Mouse (Mus musculus): Measurements from ENCODE around the gene Glp2r. TPM values are rescaled to one million over a fixed set of nuclear protein-coding genes. Genes with fewer than 3 reads are reported as not detected.

Glp2r gene
- polyA plus RNA-seq, 1 experiment from 2014 or later: not detected

GRCm38 (mm10) chr11:67651731-67652130, 119.2 kb downstream of the Glp2r start:
- Histone ChIP-seq H3K4me1 (replicated peaks; ENCODE audit: control insufficient read depth, insufficient read depth, low read length) (no peaks in the 10 kb centered on the region; the same call in 1 of the 2 replicates), H3K9ac (ENCODE audit: low read depth, low read length) (no peak overlapping the region), H3K27ac (ENCODE audit: low read depth, low read length) (no peak overlapping the region), H3K4me3 (ENCODE audit: low read depth, low read length) (no peak overlapping the region), H3K4me2 (replicated peaks; ENCODE audit: low read depth, low read length) (no peak overlapping the region), H3K9me3 (ENCODE audit: control insufficient read depth, low read length) (no peaks in the 10 kb centered on the region), H3K27me3 (ENCODE audit: control insufficient read depth, insufficient read depth, low read length) (no peaks in the 10 kb centered on the region), H3K36me3 (ENCODE audit: control insufficient read depth, insufficient read depth, low read length) (no peaks in the 10 kb centered on the region)
- 83% methylated on average over 6 of the region's 6 CpGs for WGBS
- DNase-seq (ENCODE audit: low spot score): no peak
- ATAC-seq (ENCODE audit: low FRiP score): no peak

GRCm38 (mm10) chr11:67649971-67650707, 120.8 kb downstream of the Glp2r start:
- Histone ChIP-seq H3K9me3 (ENCODE audit: control insufficient read depth, low read length) (no peaks in the 10 kb centered on the region), H3K4me1 (replicated peaks; ENCODE audit: control insufficient read depth, insufficient read depth, low read length) (no peaks in the 10 kb centered on the region; the same call in 1 of the 2 replicates), H3K4me3 (ENCODE audit: low read depth, low read length) (no peak overlapping the region), H3K4me2 (replicated peaks; ENCODE audit: low read depth, low read length) (no peak overlapping the region), H3K27me3 (ENCODE audit: control insufficient read depth, insufficient read depth, low read length) (no peaks in the 10 kb centered on the region), H3K9ac (ENCODE audit: low read depth, low read length) (no peak overlapping the region), H3K27ac (ENCODE audit: low read depth, low read length) (no peak overlapping the region), H3K36me3 (ENCODE audit: control insufficient read depth, insufficient read depth, low read length) (no peaks in the 10 kb centered on the region)
- ATAC-seq (ENCODE audit: low FRiP score) (no peak), DNase-seq (ENCODE audit: low spot score) (no peak)
- WGBS: 47% methylated on average over 10 of the region's 10 CpGs

- DNase-seq (ENCODE audit: low spot score): no peak
- no peak overlapping the region for H3K4me2 ChIP-seq (replicated peaks; ENCODE audit: low read depth, low read length)
- 80% methylated on average over 11 of the region's 11 CpGs for WGBS
- no peaks in the 10 kb centered on the region; the same call in 1 of the 2 replicates for H3K4me1 ChIP-seq (replicated peaks; ENCODE audit: control insufficient read depth, insufficient read depth, low read length)
- no peaks in the 10 kb centered on the region for H3K27me3 ChIP-seq (ENCODE audit: control insufficient read depth, insufficient read depth, low read length)
- ATAC-seq (ENCODE audit: low FRiP score): no peak
- H3K4me3 ChIP-seq (ENCODE audit: low read depth, low read length): no peak overlapping the region
- no peak overlapping the region for H3K9ac ChIP-seq (ENCODE audit: low read depth, low read length)
- H3K9me3 ChIP-seq (ENCODE audit: control insufficient read depth, low read length): no peaks in the 10 kb centered on the region
- no peaks in the 10 kb centered on the region for H3K36me3 ChIP-seq (ENCODE audit: control insufficient read depth, insufficient read depth, low read length)
- H3K27ac ChIP-seq (ENCODE audit: low read depth, low read length): no peak overlapping the region
Observed at GRCm38 (mm10) chr11:67648651-67649407, 122.1 kb downstream of the Glp2r start.

GRCm38 (mm10) chr11:67647745-67648144, 123.2 kb downstream of the Glp2r start:
- Histone ChIP-seq H3K36me3 (ENCODE audit: control insufficient read depth, insufficient read depth, low read length) (no peaks in the 10 kb centered on the region), H3K27ac (ENCODE audit: low read depth, low read length) (no peak overlapping the region), H3K4me1 (replicated peaks; ENCODE audit: control insufficient read depth, insufficient read depth, low read length) (no peaks in the 10 kb centered on the region; the same call in 1 of the 2 replicates), H3K4me3 (ENCODE audit: low read depth, low read length) (no peak overlapping the region), H3K9me3 (ENCODE audit: control insufficient read depth, low read length) (no peaks in the 10 kb centered on the region), H3K9ac (ENCODE audit: low read depth, low read length) (no peak overlapping the region), H3K4me2 (replicated peaks; ENCODE audit: low read depth, low read length) (no peak overlapping the region), H3K27me3 (ENCODE audit: control insufficient read depth, insufficient read depth, low read length) (no peaks in the 10 kb centered on the region)
- WGBS: 27% methylated on average over 5 of the region's 5 CpGs
- ATAC-seq (ENCODE audit: low FRiP score): no peak
- peak; percentile 83 for DNase-seq (ENCODE audit: low spot score)

GRCm38 (mm10) chr11:67644632-67645149, 126.3 kb downstream of the Glp2r start:
- no peaks in the 10 kb centered on the region for H3K9me3 ChIP-seq (ENCODE audit: control insufficient read depth, low read length)
- H3K4me2 ChIP-seq (replicated peaks; ENCODE audit: low read depth, low read length): no peak overlapping the region
- H3K27ac ChIP-seq (ENCODE audit: low read depth, low read length): no peak overlapping the region
- H3K36me3 ChIP-seq (ENCODE audit: control insufficient read depth, insufficient read depth, low read length): no peaks in the 10 kb centered on the region
- no peaks in the 10 kb centered on the region for H3K4me1 ChIP-seq (replicated peaks; ENCODE audit: control insufficient read depth, insufficient read depth, low read length)
- ATAC-seq (ENCODE audit: low FRiP score) (no peak), DNase-seq (ENCODE audit: low spot score) (no peak)
- no peak overlapping the region for H3K4me3 ChIP-seq (ENCODE audit: low read depth, low read length)
- no peaks in the 10 kb centered on the region for H3K27me3 ChIP-seq (ENCODE audit: control insufficient read depth, insufficient read depth, low read length)
- H3K9ac ChIP-seq (ENCODE audit: low read depth, low read length): no peak overlapping the region
- WGBS: 88% methylated on average over 6 of the region's 6 CpGs

GRCm38 (mm10) chr11:67643465-67643864, 127.5 kb downstream of the Glp2r start:
- 89% methylated on average over 3 of the region's 3 CpGs for WGBS
- H3K9ac ChIP-seq (ENCODE audit: low read depth, low read length): no peak overlapping the region
- H3K4me2 ChIP-seq (replicated peaks; ENCODE audit: low read depth, low read length): no peak overlapping the region
- no peaks in the 10 kb centered on the region for H3K4me1 ChIP-seq (replicated peaks; ENCODE audit: control insufficient read depth, insufficient read depth, low read length)
- ATAC-seq (ENCODE audit: low FRiP score) (no peak), DNase-seq (ENCODE audit: low spot score) (no peak)
- no peaks in the 10 kb centered on the region for H3K36me3 ChIP-seq (ENCODE audit: control insufficient read depth, insufficient read depth, low read length)
- no peak overlapping the region for H3K27ac ChIP-seq (ENCODE audit: low read depth, low read length)
- H3K4me3 ChIP-seq (ENCODE audit: low read depth, low read length): no peak overlapping the region
- no peaks in the 10 kb centered on the region for H3K9me3 ChIP-seq (ENCODE audit: control insufficient read depth, low read length)
- H3K27me3 ChIP-seq (ENCODE audit: control insufficient read depth, insufficient read depth, low read length): no peaks in the 10 kb centered on the region

- Histone ChIP-seq H3K9me3 (ENCODE audit: control insufficient read depth, low read length) (no peaks in the 10 kb centered on the region), H3K27ac (ENCODE audit: low read depth, low read length) (no peak overlapping the region), H3K4me1 (replicated peaks; ENCODE audit: control insufficient read depth, insufficient read depth, low read length) (no peaks in the 10 kb centered on the region), H3K4me3 (ENCODE audit: low read depth, low read length) (no peak overlapping the region), H3K27me3 (ENCODE audit: control insufficient read depth, insufficient read depth, low read length) (no peaks in the 10 kb centered on the region), H3K36me3 (ENCODE audit: control insufficient read depth, insufficient read depth, low read length) (no peaks in the 10 kb centered on the region), H3K4me2 (replicated peaks; ENCODE audit: low read depth, low read length) (no peak overlapping the region), H3K9ac (ENCODE audit: low read depth, low read length) (no peak overlapping the region)
- ATAC-seq (ENCODE audit: low FRiP score) (no peak), DNase-seq (ENCODE audit: low spot score) (no peak)
- WGBS: 73% methylated on average over 5 of the region's 5 CpGs
Observed at GRCm38 (mm10) chr11:67642835-67643234, 128.1 kb downstream of the Glp2r start.

- Histone ChIP-seq H3K36me3 (ENCODE audit: control insufficient read depth, insufficient read depth, low read length) (no peaks in the 10 kb centered on the region), H3K9me3 (ENCODE audit: control insufficient read depth, low read length) (no peaks in the 10 kb centered on the region), H3K9ac (ENCODE audit: low read depth, low read length) (no peak overlapping the region), H3K4me2 (replicated peaks; ENCODE audit: low read depth, low read length) (no peak overlapping the region), H3K4me1 (replicated peaks; ENCODE audit: control insufficient read depth, insufficient read depth, low read length) (no peaks in the 10 kb centered on the region), H3K27me3 (ENCODE audit: control insufficient read depth, insufficient read depth, low read length) (no peaks in the 10 kb centered on the region), H3K4me3 (ENCODE audit: low read depth, low read length) (no peak overlapping the region), H3K27ac (ENCODE audit: low read depth, low read length) (no peak overlapping the region)
- 95% methylated on average over 8 of the region's 8 CpGs for WGBS
- DNase-seq (ENCODE audit: low spot score): no peak
- no peak for ATAC-seq (ENCODE audit: low FRiP score)
Observed at GRCm38 (mm10) chr11:67642421-67642820, 128.5 kb downstream of the Glp2r start.
